Mouse (Mus musculus): ENCODE data around the gene Agpat1. TPM values are rescaled to one million over a fixed set of nuclear protein-coding genes. Genes with fewer than 3 reads are reported as not detected.

Gene Agpat1
- polyA plus RNA-seq, 1 experiment from 2014 or later, result 54.8 TPM

- Histone ChIP-seq H3K36me3 (no peaks in the 10 kb centered on the region), H3K9me3 (no peaks in the 10 kb centered on the region), H3K4me3 (no peak overlapping the region), H3K27me3 (peaks cover 3% of the 10 kb centered on the region; the same call in 1 of the 2 replicates), H3K27ac (no peak overlapping the region), H3K9ac (no peak overlapping the region; the same call in 1 of the 2 replicates), H3K4me2 (replicated peaks) (no peak overlapping the region), H3K4me1 (peaks cover 8% of the 10 kb centered on the region)
- no peak for ATAC-seq (ENCODE audit: insufficient number of reproducible peaks, insufficient read depth, low FRiP score, low TSS enrichment)
- 66% methylated on average over 9 of the region's 9 CpGs for WGBS
These were observed 36.8 kb upstream of the Agpat1 start for GRCm38 (mm10) chr17:34567311-34567710.

GRCm38 (mm10) chr17:34568421-34568820, 35.6 kb upstream of the Agpat1 start:
- ATAC-seq (ENCODE audit: insufficient number of reproducible peaks, insufficient read depth, low FRiP score, low TSS enrichment), result no peak
- Histone ChIP-seq H3K36me3 (no peaks in the 10 kb centered on the region), H3K4me1 (peaks cover 8% of the 10 kb centered on the region), H3K9ac (no peak overlapping the region), H3K27ac (no peak overlapping the region), H3K4me2 (replicated peaks) (no peak overlapping the region), H3K9me3 (no peaks in the 10 kb centered on the region), H3K27me3 (peaks cover 3% of the 10 kb centered on the region; the same call in 1 of the 2 replicates), H3K4me3 (no peak overlapping the region)
- WGBS, result 85% methylated on average over 13 of the region's 13 CpGs

GRCm38 (mm10) chr17:34569919-34570318, 34.1 kb upstream of the Agpat1 start:
- Histone ChIP-seq H3K27ac (no peak overlapping the region), H3K9ac (no peak overlapping the region), H3K9me3 (no peaks in the 10 kb centered on the region), H3K4me2 (replicated peaks) (no peak overlapping the region), H3K4me1 (no peaks in the 10 kb centered on the region), H3K36me3 (no peaks in the 10 kb centered on the region), H3K27me3 (peaks cover 3% of the 10 kb centered on the region; the same call in 1 of the 2 replicates), H3K4me3 (no peak overlapping the region)
- WGBS, result 72% methylated on average over 4 of the region's 4 CpGs
- no peak for ATAC-seq (ENCODE audit: insufficient number of reproducible peaks, insufficient read depth, low FRiP score, low TSS enrichment)

GRCm38 (mm10) chr17:34571875-34572274, 32.2 kb upstream of the Agpat1 start:
- Histone ChIP-seq H3K27me3 (peaks cover 3% of the 10 kb centered on the region; the same call in 1 of the 2 replicates), H3K4me3 (no peak overlapping the region), H3K27ac (no peak overlapping the region), H3K4me2 (replicated peaks) (no peak overlapping the region), H3K9me3 (no peaks in the 10 kb centered on the region), H3K36me3 (no peaks in the 10 kb centered on the region), H3K4me1 (no peaks in the 10 kb centered on the region), H3K9ac (no peak overlapping the region)
- ATAC-seq (ENCODE audit: insufficient number of reproducible peaks, insufficient read depth, low FRiP score, low TSS enrichment), result no peak
- 14% methylated on average over 5 of the region's 5 CpGs for WGBS

- no peaks in the 10 kb centered on the region for H3K4me1 ChIP-seq
- no peaks in the 10 kb centered on the region for H3K36me3 ChIP-seq
- no peak overlapping the region for H3K27ac ChIP-seq
- H3K4me3 ChIP-seq, result no peak overlapping the region
- no peaks in the 10 kb centered on the region for H3K9me3 ChIP-seq
- no peak overlapping the region for H3K4me2 ChIP-seq (replicated peaks)
- H3K27me3 ChIP-seq, result peaks cover 3% of the 10 kb centered on the region; the same call in 1 of the 2 replicates
- ATAC-seq (ENCODE audit: insufficient number of reproducible peaks, insufficient read depth, low FRiP score, low TSS enrichment), result no peak
- WGBS, result 8% methylated on average over 15 of the region's 15 CpGs
- no peak overlapping the region for H3K9ac ChIP-seq
These were observed 31.7 kb upstream of the Agpat1 start for GRCm38 (mm10) chr17:34572361-34572760.

- Histone ChIP-seq H3K4me1 (no peaks in the 10 kb centered on the region), H3K4me3 (no peak overlapping the region), H3K36me3 (no peaks in the 10 kb centered on the region), H3K9ac (no peak overlapping the region), H3K4me2 (replicated peaks) (no peak overlapping the region), H3K27me3 (no peaks in the 10 kb centered on the region; the same call in 1 of the 2 replicates), H3K9me3 (no peaks in the 10 kb centered on the region), H3K27ac (no peak overlapping the region)
- 60% methylated on average over 5 of the region's 5 CpGs for WGBS
- ATAC-seq (ENCODE audit: insufficient number of reproducible peaks, insufficient read depth, low FRiP score, low TSS enrichment), result no peak
These were observed 27.5 kb upstream of the Agpat1 start for GRCm38 (mm10) chr17:34576577-34576976.

- no peaks in the 10 kb centered on the region for H3K36me3 ChIP-seq
- H3K4me3 ChIP-seq, result no peak overlapping the region
- no peak overlapping the region for H3K27ac ChIP-seq
- H3K4me1 ChIP-seq, result no peaks in the 10 kb centered on the region
- no peaks in the 10 kb centered on the region for H3K9me3 ChIP-seq
- H3K4me2 ChIP-seq (replicated peaks), result no peak overlapping the region
- no peaks in the 10 kb centered on the region for H3K27me3 ChIP-seq
- 80% methylated on average over 3 of the region's 3 CpGs for WGBS
- ATAC-seq (ENCODE audit: insufficient number of reproducible peaks, insufficient read depth, low FRiP score, low TSS enrichment), result no peak
- H3K9ac ChIP-seq, result no peak overlapping the region
These were observed 26.0 kb upstream of the Agpat1 start for GRCm38 (mm10) chr17:34578070-34578469.

GRCm38 (mm10) chr17:34582528-34582927, 21.5 kb upstream of the Agpat1 start:
- Histone ChIP-seq H3K27me3 (no peaks in the 10 kb centered on the region), H3K4me1 (peaks cover 9% of the 10 kb centered on the region), H3K4me2 (replicated peaks) (no peak overlapping the region), H3K9ac (no peak overlapping the region), H3K9me3 (no peaks in the 10 kb centered on the region), H3K27ac (no peak overlapping the region), H3K36me3 (no peaks in the 10 kb centered on the region), H3K4me3 (no peak overlapping the region)
- no peak for ATAC-seq (ENCODE audit: insufficient number of reproducible peaks, insufficient read depth, low FRiP score, low TSS enrichment)
- WGBS, result 84% methylated on average over 12 of the region's 12 CpGs

- H3K4me2 ChIP-seq (replicated peaks), result no peak overlapping the region
- WGBS, result 64% methylated on average over 7 of the region's 7 CpGs
- H3K4me1 ChIP-seq, result peaks cover 15% of the 10 kb centered on the region
- H3K9ac ChIP-seq, result no peak overlapping the region
- no peak overlapping the region for H3K4me3 ChIP-seq
- no peak overlapping the region for H3K27ac ChIP-seq
- ATAC-seq (ENCODE audit: insufficient number of reproducible peaks, insufficient read depth, low FRiP score, low TSS enrichment), result no peak
- H3K9me3 ChIP-seq, result no peaks in the 10 kb centered on the region
- H3K36me3 ChIP-seq, result no peaks in the 10 kb centered on the region
- H3K27me3 ChIP-seq, result no peaks in the 10 kb centered on the region
These were observed 20.7 kb upstream of the Agpat1 start for GRCm38 (mm10) chr17:34583397-34583796.

- ATAC-seq (ENCODE audit: insufficient number of reproducible peaks, insufficient read depth, low FRiP score, low TSS enrichment), result no peak
- peaks cover 17% of the 10 kb centered on the region for H3K4me1 ChIP-seq
- no peak overlapping the region for H3K4me3 ChIP-seq
- no peaks in the 10 kb centered on the region for H3K9me3 ChIP-seq
- no peak overlapping the region for H3K27ac ChIP-seq
- no peaks in the 10 kb centered on the region for H3K27me3 ChIP-seq
- H3K9ac ChIP-seq, result no peak overlapping the region
- H3K4me2 ChIP-seq (replicated peaks), result no peak overlapping the region
- 75% methylated on average over 8 of the region's 8 CpGs for WGBS
- H3K36me3 ChIP-seq, result no peaks in the 10 kb centered on the region
These were observed 20.2 kb upstream of the Agpat1 start for GRCm38 (mm10) chr17:34583819-34584218.

- no peak for ATAC-seq (ENCODE audit: insufficient number of reproducible peaks, insufficient read depth, low FRiP score, low TSS enrichment)
- Histone ChIP-seq H3K27ac (no peak overlapping the region), H3K4me3 (no peak overlapping the region), H3K9ac (no peak overlapping the region), H3K4me1 (peaks cover 30% of the 10 kb centered on the region), H3K9me3 (no peaks in the 10 kb centered on the region), H3K4me2 (replicated peaks) (no peak overlapping the region), H3K27me3 (no peaks in the 10 kb centered on the region), H3K36me3 (no peaks in the 10 kb centered on the region)
- WGBS, result 87% methylated on average over 8 of the region's 8 CpGs
These were observed 18.9 kb upstream of the Agpat1 start for GRCm38 (mm10) chr17:34585121-34585520.

GRCm38 (mm10) chr17:34585877-34586771, 17.9 kb upstream of the Agpat1 start:
- 22% methylated on average over 32 of the region's 32 CpGs for WGBS
- Histone ChIP-seq H3K4me2 (replicated peaks) (peak overlapping the region; percentile 82), H3K9ac (peak overlapping the region; percentile 94), H3K9me3 (no peaks in the 10 kb centered on the region), H3K36me3 (no peaks in the 10 kb centered on the region), H3K4me1 (peaks cover 40% of the 10 kb centered on the region), H3K27ac (peak overlapping the region; percentile 97), H3K4me3 (peak overlapping the region; percentile 72), H3K27me3 (no peaks in the 10 kb centered on the region)
- ATAC-seq (ENCODE audit: insufficient number of reproducible peaks, insufficient read depth, low FRiP score, low TSS enrichment), result peak; percentile 3; the same call in 1 of the 2 replicates
